Mouse (Mus musculus) embryonic facial prominence, embryonic 13.5 days (tissue): ENCODE measurements around the gene Gm40193. TPM values are rescaled to one million over a fixed set of nuclear protein-coding genes. Genes with fewer than 3 reads are reported as not detected.

Source experiments
- ATAC-seq: fragments of 200-750 bp; cut with Nextera tagmentation; 2 replicates; pipeline ENCODE4 v1.8.0; 2017; ENCODE audit warnings: low read depth; ENCODE audit not compliant: insufficient number of reproducible peaks, insufficient read depth, low FRiP score, low TSS enrichment
- H3K27ac ChIP-seq: fragments of 300-500 bp; sonication (generic); 2 replicates; pipeline ENCODE4 v1.5.1; 2015; ENCODE audit warnings: moderate library complexity, mild to moderate bottlenecking, inconsistent platforms
- H3K27me3 ChIP-seq: fragments of 300-500 bp; sonication (generic); 2 replicates; pipeline ENCODE4 v1.6.1; 2015; ENCODE audit warnings: mild to moderate bottlenecking, inconsistent platforms
- H3K36me3 ChIP-seq: fragments of 300-500 bp; sonication (generic); 2 replicates; pipeline ENCODE4 v1.6.1; 2015; ENCODE audit warnings: mild to moderate bottlenecking, inconsistent platforms
- H3K4me1 ChIP-seq: fragments of 300-500 bp; sonication (generic); 2 replicates; pipeline ENCODE4 v1.6.1; 2015; ENCODE audit warnings: inconsistent platforms
- H3K4me2 ChIP-seq: fragments of 300-500 bp; sonication (generic); 2 replicates; pipeline ENCODE4 v1.6.1; 2015; ENCODE audit warnings: moderate library complexity, mild to moderate bottlenecking, inconsistent platforms
- H3K4me3 ChIP-seq: fragments of 300-500 bp; sonication (generic); 2 replicates; pipeline ENCODE4 v1.5.1; 2015; ENCODE audit warnings: mild to moderate bottlenecking, inconsistent platforms
- H3K9ac ChIP-seq: fragments of 300-500 bp; sonication (generic); 2 replicates; pipeline ENCODE4 v1.6.1; 2015; ENCODE audit warnings: mild to moderate bottlenecking, inconsistent platforms
- H3K9me3 ChIP-seq: fragments of 300-500 bp; sonication (generic); 2 replicates; pipeline ENCODE4 v1.6.1; 2016; ENCODE audit warnings: inconsistent platforms
- WGBS: fragments of 180-500 bp; shearing (Covaris S2); methylation state at CpG from one replicate; pipeline ENCODE4 v1.1.7; 2015; ENCODE audit warnings: mixed read lengths; 5-methylcytosine and 5-hydroxymethylcytosine counted together
- polyA plus RNA-seq: library from polyadenylated mRNA; unstranded; fragments of >200 nt; fragmentation: Nextera tagmentation; extraction: Ambion mirVana; gene quantifications from 2 replicates; pipeline ENCODE4 v1.2.1, GENCODE M21; 2015

Gene Gm40193
- polyA plus RNA-seq, 1 experiment from 2014 or later: not detected

- WGBS: 48% methylated on average over 4 of the region's 4 CpGs
These were observed 31.6 kb upstream of the Gm40193 start for GRCm38 (mm10) chr11:70564276-70564873.

GRCm38 (mm10) chr11:70563470-70564275, 30.9 kb upstream of the Gm40193 start:
- Histone ChIP-seq H3K4me3 (peak overlapping the region; percentile 93), H3K36me3 (peaks cover 13% of the 10 kb centered on the region), H3K27ac (peak overlapping the region; percentile 89), H3K27me3 (no peaks in the 10 kb centered on the region), H3K9ac (peak overlapping the region; percentile 87), H3K4me2 (peak overlapping the region; percentile 85), H3K4me1 (peaks cover 23% of the 10 kb centered on the region), H3K9me3 (no peaks in the 10 kb centered on the region)
- no peak for ATAC-seq
- WGBS: under 1% methylated on average over 25 of the region's 25 CpGs

More at GRCm38 (mm10) chr11:70564276-70564873, 31.6 kb upstream of the Gm40193 start:
- H3K27ac ChIP-seq: peak overlapping the region; percentile 89; the same call in 1 of the 2 replicates
- no peaks in the 10 kb centered on the region for H3K27me3 ChIP-seq
- peaks cover 23% of the 10 kb centered on the region for H3K4me1 ChIP-seq
- no peaks in the 10 kb centered on the region for H3K9me3 ChIP-seq
- peak overlapping the region; percentile 87 for H3K9ac ChIP-seq
- peak overlapping the region; percentile 93 for H3K4me3 ChIP-seq
- peaks cover 13% of the 10 kb centered on the region for H3K36me3 ChIP-seq
- ATAC-seq: no peak
- peak overlapping the region; percentile 85 for H3K4me2 ChIP-seq

GRCm38 (mm10) chr11:70562995-70563469, 30.3 kb upstream of the Gm40193 start:
- Histone ChIP-seq H3K27me3 (no peaks in the 10 kb centered on the region), H3K4me2 (peak overlapping the region; percentile 85), H3K27ac (peak overlapping the region; percentile 89), H3K4me1 (peaks cover 23% of the 10 kb centered on the region), H3K36me3 (peaks cover 9% of the 10 kb centered on the region), H3K4me3 (peak overlapping the region; percentile 93), H3K9ac (peak overlapping the region; percentile 87), H3K9me3 (no peaks in the 10 kb centered on the region)
- ATAC-seq: peak; percentile 22; the same call in 1 of the 2 replicates
- WGBS: 1% methylated on average over 25 of the region's 31 CpGs

- H3K27ac ChIP-seq: peak within 1 kb of the TSS; percentile 89
- peak within 1 kb of the TSS; percentile 93 for H3K4me3 ChIP-seq
- peaks cover 5% of the 10 kb centered on the region for H3K36me3 ChIP-seq
- H3K4me1 ChIP-seq: peaks cover 23% of the 10 kb centered on the region
- ATAC-seq: peak; percentile 83
- H3K4me2 ChIP-seq: peak within 1 kb of the TSS; percentile 85
- WGBS: under 1% methylated on average over 41 of the region's 57 CpGs
- no peaks in the 10 kb centered on the region for H3K27me3 ChIP-seq
- H3K9ac ChIP-seq: peak within 1 kb of the TSS; percentile 87
- no peaks in the 10 kb centered on the region for H3K9me3 ChIP-seq
These were observed 29.7 kb upstream of the Gm40193 start, which contains the start of gene Mink1 for GRCm38 (mm10) chr11:70562287-70562994. Gene Mink1 (plus strand): TSS chr11:70562881.

- H3K4me3 ChIP-seq: peak overlapping the region; percentile 93
- ATAC-seq: no peak; the same call in 1 of the 2 replicates
- WGBS: 0% methylated on average over 2 of the region's 2 CpGs
- no peaks in the 10 kb centered on the region for H3K27me3 ChIP-seq
- H3K4me1 ChIP-seq: peaks cover 23% of the 10 kb centered on the region
- no peaks in the 10 kb centered on the region for H3K9me3 ChIP-seq
- peak overlapping the region; percentile 85 for H3K4me2 ChIP-seq
- H3K36me3 ChIP-seq: peaks cover 4% of the 10 kb centered on the region
- H3K9ac ChIP-seq: peak overlapping the region; percentile 87; the same call in 1 of the 2 replicates
- H3K27ac ChIP-seq: peak overlapping the region; percentile 89
These were observed 29.2 kb upstream of the Gm40193 start for GRCm38 (mm10) chr11:70561937-70562286.

- Histone ChIP-seq H3K27ac (no peak overlapping the region), H3K4me3 (no peak overlapping the region)
These were observed 24.8 kb upstream of the Gm40193 start for GRCm38 (mm10) chr11:70557545-70557944.

GRCm38 (mm10) chr11:70553940-70554339, 21.2 kb upstream of the Gm40193 start:
- H3K9ac ChIP-seq: 0 out of 2 replicates have a peak overlapping the region, but pooled peaks have one; percentile 1

More at GRCm38 (mm10) chr11:70557545-70557944, 24.8 kb upstream of the Gm40193 start:
- no peak for ATAC-seq
- 89% methylated on average over 9 of the region's 9 CpGs for WGBS
- peaks cover 12% of the 10 kb centered on the region for H3K4me1 ChIP-seq
- no peak overlapping the region for H3K9ac ChIP-seq
- no peaks in the 10 kb centered on the region for H3K36me3 ChIP-seq
- no peaks in the 10 kb centered on the region for H3K27me3 ChIP-seq
- H3K4me2 ChIP-seq: no peak overlapping the region
- H3K9me3 ChIP-seq: no peaks in the 10 kb centered on the region

GRCm38 (mm10) chr11:70551526-70551925, 18.8 kb upstream of the Gm40193 start:
- Histone ChIP-seq H3K27me3 (no peaks in the 10 kb centered on the region), H3K4me1 (peaks cover 7% of the 10 kb centered on the region), H3K27ac (no peak overlapping the region), H3K9me3 (no peaks in the 10 kb centered on the region), H3K9ac (no peak overlapping the region), H3K4me2 (no peak overlapping the region), H3K36me3 (no peaks in the 10 kb centered on the region), H3K4me3 (no peak overlapping the region)
- ATAC-seq: no peak
- 85% methylated on average over 8 of the region's 8 CpGs for WGBS

More at GRCm38 (mm10) chr11:70553940-70554339, 21.2 kb upstream of the Gm40193 start:
- Histone ChIP-seq H3K4me2 (no peak overlapping the region), H3K27me3 (no peaks in the 10 kb centered on the region), H3K9me3 (no peaks in the 10 kb centered on the region), H3K4me1 (peaks cover 7% of the 10 kb centered on the region), H3K36me3 (no peaks in the 10 kb centered on the region), H3K4me3 (no peak overlapping the region), H3K27ac (no peak overlapping the region)
- WGBS: 26% methylated on average over 7 of the region's 7 CpGs
- no peak for ATAC-seq

GRCm38 (mm10) chr11:70544496-70544895, 11.8 kb upstream of the Gm40193 start:
- Histone ChIP-seq H3K9ac (no peak overlapping the region), H3K27me3 (peaks cover 33% of the 10 kb centered on the region), H3K4me1 (peaks cover 12% of the 10 kb centered on the region; the same call in 1 of the 2 replicates), H3K4me2 (no peak overlapping the region), H3K9me3 (no peaks in the 10 kb centered on the region), H3K4me3 (no peak overlapping the region), H3K36me3 (no peaks in the 10 kb centered on the region), H3K27ac (no peak overlapping the region)
- no peak for ATAC-seq
- 67% methylated on average over 7 of the region's 7 CpGs for WGBS

GRCm38 (mm10) chr11:70541415-70541814, 8.7 kb upstream of the Gm40193 start:
- no peak overlapping the region for H3K4me3 ChIP-seq
- H3K27ac ChIP-seq: no peak overlapping the region
- no peaks in the 10 kb centered on the region for H3K36me3 ChIP-seq
- no peaks in the 10 kb centered on the region for H3K9me3 ChIP-seq
- WGBS: 73% methylated on average over 5 of the region's 5 CpGs
- ATAC-seq: no peak
- H3K27me3 ChIP-seq: peaks cover 41% of the 10 kb centered on the region
- 0 out of 2 replicates have a peak overlapping the region, but pooled peaks have one; percentile 92 for H3K4me2 ChIP-seq
- H3K4me1 ChIP-seq: peaks cover 12% of the 10 kb centered on the region; the same call in 1 of the 2 replicates
- H3K9ac ChIP-seq: no peak overlapping the region

GRCm38 (mm10) chr11:70540928-70541327, 8.2 kb upstream of the Gm40193 start:
- ATAC-seq: no peak
- no peaks in the 10 kb centered on the region for H3K36me3 ChIP-seq
- peak overlapping the region; percentile 67 for H3K4me3 ChIP-seq
- H3K9me3 ChIP-seq: no peaks in the 10 kb centered on the region
- 84% methylated on average over 7 of the region's 7 CpGs for WGBS
- H3K4me2 ChIP-seq: peak overlapping the region; percentile 92
- peak overlapping the region; percentile 78; the same call in 1 of the 2 replicates for H3K9ac ChIP-seq
- H3K4me1 ChIP-seq: peaks cover 12% of the 10 kb centered on the region; the same call in 1 of the 2 replicates
- peaks cover 41% of the 10 kb centered on the region for H3K27me3 ChIP-seq
- H3K27ac ChIP-seq: no peak overlapping the region
